Mouse (Mus musculus) central nervous system, embryonic 18 days (tissue): ENCODE measurements around the gene Trim72. TPM values are rescaled to one million over a fixed set of nuclear protein-coding genes. Genes with fewer than 3 reads are reported as not detected.

Source experiments
- polyA plus RNA-seq: library from polyadenylated mRNA; depleted of rRNA; stranded (reverse); fragments of >200 nt; gene quantifications from 2 replicates; pipeline ENCODE4 v1.2.3, GENCODE M21; 2012; rRNA removed

The Trim72 gene
- polyA plus RNA-seq: 0.53 and 3.0 TPM in 2 replicates

DNA sequence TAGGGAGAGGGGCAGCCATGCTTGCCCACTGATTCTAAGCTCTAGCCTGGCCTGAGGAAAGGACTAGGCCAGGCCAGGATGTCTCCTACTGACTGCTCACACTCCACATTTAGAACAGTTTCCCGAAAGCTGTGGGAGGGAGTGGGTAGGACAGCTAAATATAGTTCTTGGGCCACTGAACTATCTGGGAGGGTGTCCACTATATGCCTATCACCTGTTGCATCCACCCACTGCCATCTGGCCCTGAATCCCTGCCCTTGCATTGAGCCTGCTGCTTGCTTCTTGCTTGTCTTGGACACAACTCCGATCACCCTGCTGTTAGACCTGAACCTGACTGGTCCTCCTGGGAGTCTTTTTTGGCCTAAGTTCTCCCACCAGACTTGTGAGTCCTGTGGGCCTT, at the start of gene Trim72:
Trim72 (plus strand) TSS at position 262 of the 400 bp plus-strand sequence.

DNA sequence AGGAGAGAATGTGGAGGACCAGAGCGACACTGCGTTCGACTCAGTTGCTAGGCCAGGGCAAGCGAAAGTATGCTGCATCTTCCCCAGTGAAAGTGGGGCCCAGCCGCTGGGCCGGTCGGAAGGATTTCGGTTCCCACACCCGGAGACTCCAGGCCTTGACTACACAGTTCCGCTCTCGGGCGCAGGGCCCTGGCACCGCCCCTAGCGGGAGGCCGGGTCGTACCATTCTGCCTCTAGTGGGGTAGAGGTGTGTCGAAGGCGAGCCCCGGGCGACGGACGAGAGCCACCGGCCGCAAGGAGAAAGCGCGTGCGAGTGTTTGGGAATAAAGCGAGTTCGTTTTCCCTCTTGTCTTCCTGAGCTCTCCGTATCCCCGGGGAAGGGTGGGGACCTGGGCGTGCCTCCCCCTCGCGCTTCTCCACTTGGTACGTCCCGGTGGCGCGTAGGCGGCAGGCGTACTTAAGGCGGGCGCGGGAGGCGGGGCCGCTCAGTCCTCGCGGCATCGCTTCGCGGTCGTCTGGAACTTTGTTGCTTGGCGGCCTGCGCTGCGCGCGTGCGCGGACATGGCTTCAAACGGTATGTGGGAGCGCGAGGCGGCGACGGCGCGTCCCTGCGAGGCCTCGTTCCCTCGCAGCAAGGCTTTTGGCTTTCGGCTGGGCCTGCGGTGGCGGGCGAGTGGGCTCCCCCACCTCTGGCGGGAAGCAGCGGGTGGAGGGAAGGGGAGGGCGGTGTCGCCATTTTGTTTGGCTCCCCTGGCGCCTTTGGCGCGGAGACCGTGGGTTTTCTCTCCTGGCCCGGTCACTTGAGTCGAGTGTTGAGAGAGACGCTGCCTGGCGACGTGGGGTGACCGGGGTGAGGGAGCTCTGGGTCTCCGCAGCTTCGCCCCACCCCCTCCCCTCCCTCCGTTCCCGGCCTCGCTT, 36.5 kb upstream of the Trim72 start, which contains the start of gene Fus:
Fus (plus strand) TSS at position 454 of the 918 bp plus-strand sequence.

GRCm38 (mm10) chr7:127993341-127993977, 10.3 kb upstream of the Trim72 start, which contains the start of gene Pycard:
Gene Pycard (minus strand): TSS chr7:127993867.

Other genes with a start within 250 kb of the Trim72 start
- 9.1 and 11.1 TPM in 2 replicates for gene Orai3, start 234.1 kb upstream of the Trim72 start, polyA plus RNA-seq
- gene Setd1a, start 227.3 kb upstream of the Trim72 start, polyA plus RNA-seq: 9.1 and 11.1 TPM in 2 replicates
- 0.20 and 0.35 TPM in 2 replicates for gene Gm49388, start 218.3 kb upstream of the Trim72 start, polyA plus RNA-seq
- 12.5 and 14.7 TPM in 2 replicates for gene Hsd3b7, start 203.3 kb upstream of the Trim72 start, polyA plus RNA-seq
- 43.4 and 52.4 TPM in 2 replicates for gene Stx4a, start 179.7 kb upstream of the Trim72 start, polyA plus RNA-seq
- 104 and 129 TPM in 2 replicates for gene Stx1b, start 179.4 kb upstream of the Trim72 start, polyA plus RNA-seq
- 16.3 and 17.3 TPM in 2 replicates for gene Zfp646, start 127.7 kb upstream of the Trim72 start, polyA plus RNA-seq
- 14.1 and 18.4 TPM in 2 replicates for gene Zfp668, start 127.1 kb upstream of the Trim72 start, polyA plus RNA-seq
- 2.9 and 3.0 TPM in 2 replicates for gene Prss53, start 113.0 kb upstream of the Trim72 start, polyA plus RNA-seq
- not detected in 2 replicates for gene Gm21974, start 108.5 kb upstream of the Trim72 start, polyA plus RNA-seq
- gene Vkorc1, start 108.3 kb upstream of the Trim72 start, polyA plus RNA-seq: 68.8 and 78.8 TPM in 2 replicates
- 44.6 and 48.7 TPM in 2 replicates for gene Bckdk, start 99.9 kb upstream of the Trim72 start, polyA plus RNA-seq
- gene Kat8, start 91.4 kb upstream of the Trim72 start, polyA plus RNA-seq: 48.7 and 49.7 TPM in 2 replicates
- gene Prss8, start 73.8 kb upstream of the Trim72 start, polyA plus RNA-seq: 0.57 and 1.2 TPM in 2 replicates
- gene Prss36, start 57.2 kb upstream of the Trim72 start, polyA plus RNA-seq: 14.2 and 14.7 TPM in 2 replicates
- 556 and 596 TPM in 2 replicates for gene Fus, start 36.5 kb upstream of the Trim72 start, polyA plus RNA-seq
- gene Pycard, start 10.1 kb upstream of the Trim72 start, polyA plus RNA-seq: 4.5 and 7.3 TPM in 2 replicates
- gene Itgam, start 58.7 kb downstream of the Trim72 start, polyA plus RNA-seq: 1.1 and 1.7 TPM in 2 replicates
- not detected in 2 replicates for gene Gm49368, start 58.7 kb downstream of the Trim72 start, polyA plus RNA-seq
- 0.09 and 0.10 TPM in 2 replicates for gene Itgax, start 125.6 kb downstream of the Trim72 start, polyA plus RNA-seq
- gene Itgad, start 150.4 kb downstream of the Trim72 start, polyA plus RNA-seq: 0.13 and 0.20 TPM in 2 replicates
- gene Cox6a2, start 202.4 kb downstream of the Trim72 start, polyA plus RNA-seq: 0.83 and 11.2 TPM in 2 replicates
- gene Armc5, start 233.4 kb downstream of the Trim72 start, polyA plus RNA-seq: 10.1 and 10.3 TPM in 2 replicates
- gene 9130023H24Rik, start 234.1 kb downstream of the Trim72 start, polyA plus RNA-seq: 2.5 and 2.6 TPM in 2 replicates
- gene Tgfb1i1, start 242.9 kb downstream of the Trim72 start, polyA plus RNA-seq: 12.3 and 12.9 TPM in 2 replicates